Mouse (Mus musculus) kidney, postnatal 25 days (tissue): Measurements from ENCODE around the gene Fads1.
A peak's percentile ranks its signal among the peaks of the same experiment; 100 is the strongest.

Experiments
- DNase-seq, 2 experiments: peaks; one replicate each; pipeline ENCODE4 v3.0.0; 2021; ENCODE audit warnings: mixed read lengths in 2 of 2

Gene Fads1

GRCm38 (mm10) chr19:10213796-10214471 lies 31.2 kb downstream of the Fads1 start:
- no peak for DNase-seq

DNA sequence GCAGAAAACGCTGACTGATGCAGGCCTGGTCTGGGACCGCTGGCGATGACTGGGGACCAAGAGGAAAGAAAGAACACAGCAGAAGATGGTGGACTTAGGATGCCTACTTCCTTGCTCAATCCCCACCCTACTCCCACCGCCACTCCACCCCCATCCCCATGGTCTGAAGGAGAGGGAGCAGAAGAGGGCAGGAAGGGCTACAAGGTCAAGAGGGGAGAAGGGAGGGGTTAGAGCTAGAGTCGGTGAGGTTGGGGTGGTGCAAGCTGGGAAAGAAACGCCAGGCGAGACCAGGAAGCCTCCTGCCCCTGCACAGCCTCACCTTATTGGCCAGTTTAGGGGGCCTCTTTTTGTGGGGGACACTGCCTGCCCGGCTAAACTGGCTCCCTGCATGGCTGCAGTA lies 33.4 kb downstream of the Fads1 start:
- no peak for DNase-seq

DNA sequence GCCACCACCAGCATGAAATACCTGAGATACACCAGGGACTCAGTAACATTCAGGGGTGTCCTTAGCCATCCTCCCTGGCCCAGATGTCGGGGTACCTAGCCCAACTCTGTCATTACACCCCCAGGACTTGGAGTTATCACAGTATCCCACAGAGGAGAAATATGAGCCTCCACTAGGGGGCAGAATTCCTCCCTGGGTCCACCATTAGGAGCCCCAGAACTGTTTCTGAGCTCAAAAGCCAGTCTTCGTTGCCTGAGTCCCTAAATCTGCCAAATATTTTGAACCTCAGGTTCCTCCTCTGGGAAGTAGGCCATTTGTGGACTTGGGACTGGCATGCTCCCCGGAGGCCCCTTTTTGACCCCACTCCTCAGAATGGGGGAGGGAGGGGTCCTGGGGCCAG lies 36.4 kb downstream of the Fads1 start:
- peak in 1 of 2 experiments; percentile 77 for DNase-seq

DNA sequence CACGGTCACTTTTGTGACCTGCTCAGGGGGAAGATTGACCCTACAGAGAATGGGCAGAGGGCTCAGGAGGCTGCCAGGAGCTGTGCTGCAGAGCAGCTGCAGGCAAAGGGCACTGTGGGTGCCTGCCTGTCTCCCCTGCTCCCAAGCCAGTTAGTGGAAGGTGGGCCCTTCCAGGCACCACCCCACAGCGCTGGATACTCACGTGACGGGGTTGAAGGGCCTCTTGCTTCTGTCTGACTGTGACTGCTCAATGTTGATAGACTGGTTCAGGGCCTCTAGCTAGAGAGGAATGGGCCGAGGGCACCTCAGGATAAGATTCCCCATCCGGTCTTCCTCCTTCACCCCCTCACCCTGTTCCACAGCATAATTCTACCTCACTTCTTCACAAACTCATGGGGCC lies 36.9 kb downstream of the Fads1 start:
- no peak for DNase-seq

DNA sequence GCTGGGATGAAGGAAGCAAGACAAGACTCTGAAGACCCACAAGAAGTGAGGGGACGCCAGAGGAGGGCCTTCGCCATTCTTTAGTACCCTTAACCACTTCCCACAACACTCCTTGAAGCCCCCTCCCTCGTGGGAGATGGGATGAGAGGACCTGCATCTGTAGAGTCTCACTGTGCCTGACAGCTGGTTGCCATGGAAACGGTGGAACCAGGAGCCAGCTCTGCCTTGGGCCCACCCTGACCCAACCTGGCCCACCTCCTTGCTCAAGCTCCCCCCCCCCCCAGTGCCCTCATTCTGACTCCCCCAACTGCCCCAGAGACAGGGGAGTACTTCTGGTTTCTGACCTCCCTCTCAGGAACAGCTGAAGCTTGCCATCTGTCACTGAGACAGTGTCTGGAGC lies 38.9 kb downstream of the Fads1 start:
- no peak for DNase-seq

- DNase-seq = no peak
These were observed 40.0 kb downstream of the Fads1 start for GRCm38 (mm10) chr19:10222656-10223055.

DNA sequence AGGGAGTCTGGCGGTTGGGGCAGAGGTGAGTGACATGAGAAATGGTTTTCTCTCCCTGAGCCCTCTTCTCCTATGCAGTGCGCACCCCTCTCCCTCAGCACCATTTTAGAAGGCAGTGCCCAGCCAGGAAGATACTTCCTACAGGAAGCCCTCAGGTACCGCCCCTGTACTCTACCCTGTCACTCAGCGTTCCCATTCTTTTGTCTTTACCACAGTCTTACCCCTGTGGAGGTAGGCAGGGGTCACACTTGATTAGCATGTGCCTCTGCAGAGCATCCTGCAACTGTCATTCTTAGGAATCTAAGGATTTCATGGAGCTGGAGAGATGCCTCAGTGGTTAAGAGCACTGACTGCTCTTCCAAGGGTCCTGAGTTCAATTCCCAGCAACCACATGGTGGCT lies 40.9 kb downstream of the Fads1 start:
- DNase-seq = no peak

GRCm38 (mm10) chr19:10224637-10225453 lies 42.2 kb downstream of the Fads1 start:
- no peak for DNase-seq

- peak; percentile 64 to 74 for DNase-seq
These were observed 43.1 kb downstream of the Fads1 start for GRCm38 (mm10) chr19:10225767-10226166.

GRCm38 (mm10) chr19:10231016-10231415 lies 48.3 kb downstream of the Fads1 start:
- peak; percentile 57 to 67 for DNase-seq

DNA sequence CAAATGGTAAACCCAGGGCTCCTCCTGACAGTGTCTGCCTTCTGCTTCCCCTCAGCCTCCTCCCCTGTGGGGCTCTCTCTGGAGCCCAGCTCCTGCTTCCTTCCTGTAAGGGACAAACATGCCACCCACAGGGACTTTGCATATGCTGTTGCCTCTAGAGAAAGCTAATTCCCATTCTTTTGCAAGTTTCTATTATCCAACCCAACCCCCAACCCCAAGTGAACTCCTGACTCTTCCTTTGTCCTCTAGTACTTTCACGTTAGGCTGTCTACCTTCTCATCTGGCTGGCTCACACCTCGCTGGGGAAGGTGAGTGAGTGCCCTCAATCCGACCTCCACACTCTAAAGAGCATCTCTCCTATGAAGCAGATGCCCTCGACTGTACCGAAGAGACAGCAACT lies 49.2 kb downstream of the Fads1 start:
- no peak for DNase-seq

- no peak for DNase-seq
These were observed 49.8 kb downstream of the Fads1 start for GRCm38 (mm10) chr19:10232327-10233017.

- peak; percentile 71 to 83 for DNase-seq
These were observed 53.3 kb downstream of the Fads1 start for GRCm38 (mm10) chr19:10235784-10236565.

DNA sequence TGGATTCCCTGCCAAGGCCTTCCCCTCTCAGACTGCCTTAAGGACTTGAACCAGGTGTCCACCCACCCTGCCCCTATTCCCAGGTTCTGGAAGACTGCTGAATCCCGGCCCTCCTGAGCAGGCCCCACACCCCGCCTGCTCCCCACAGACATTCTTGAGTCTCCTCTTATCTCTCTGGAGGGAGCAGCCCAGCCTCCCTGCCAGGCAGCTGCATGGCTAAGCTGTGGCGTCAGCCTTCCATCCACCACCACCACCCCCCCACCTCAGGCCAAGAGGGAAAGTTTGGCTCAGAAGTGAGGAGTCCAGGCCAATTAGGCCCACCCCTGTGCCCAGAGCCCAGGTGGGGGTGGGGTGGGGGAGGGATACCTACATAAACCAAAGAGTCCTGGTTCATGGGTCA lies 55.8 kb downstream of the Fads1 start:
- DNase-seq = no peak

GRCm38 (mm10) chr19:10239419-10239818 lies 56.7 kb downstream of the Fads1 start:
- DNase-seq = no peak

- DNase-seq = no peak
These were observed 57.4 kb downstream of the Fads1 start for GRCm38 (mm10) chr19:10239975-10240653.

DNA sequence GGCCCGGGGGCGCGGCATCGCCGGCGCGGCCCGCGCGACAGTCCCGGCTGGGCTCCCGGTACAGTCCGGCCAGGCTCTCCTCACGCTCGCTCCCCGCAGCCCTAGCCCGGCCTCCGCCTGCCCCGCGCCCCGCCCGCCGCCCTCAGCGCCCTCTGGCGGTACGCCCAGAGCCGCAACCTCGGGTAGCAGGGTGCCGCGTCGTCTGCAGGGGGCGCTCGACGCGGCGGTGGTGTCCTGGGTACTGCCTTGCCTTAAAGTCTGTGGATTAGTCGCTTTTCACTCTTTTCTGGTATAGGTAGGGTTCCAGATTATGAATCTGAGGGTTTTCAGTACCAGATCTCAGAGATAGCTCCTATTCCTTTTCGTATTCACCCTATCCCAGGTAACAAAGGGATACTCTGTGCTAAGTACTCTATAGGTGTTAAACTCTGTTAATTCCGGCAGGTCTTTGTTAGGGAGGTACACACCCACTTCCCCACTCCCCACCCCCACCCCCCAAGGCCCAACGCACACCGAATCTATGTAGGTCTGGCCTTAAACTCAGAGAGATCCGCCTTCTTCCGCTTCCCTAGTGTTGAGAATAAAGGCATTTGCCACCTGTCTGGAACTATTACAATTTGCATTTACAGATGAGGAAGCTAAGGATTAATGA lies 58.1 kb downstream of the Fads1 start, which contains the start of gene Myrf:
TSS of gene Myrf (minus strand) at position 95 of the 652 bp plus-strand sequence.
- peak; percentile 77 to 84 for DNase-seq

DNA sequence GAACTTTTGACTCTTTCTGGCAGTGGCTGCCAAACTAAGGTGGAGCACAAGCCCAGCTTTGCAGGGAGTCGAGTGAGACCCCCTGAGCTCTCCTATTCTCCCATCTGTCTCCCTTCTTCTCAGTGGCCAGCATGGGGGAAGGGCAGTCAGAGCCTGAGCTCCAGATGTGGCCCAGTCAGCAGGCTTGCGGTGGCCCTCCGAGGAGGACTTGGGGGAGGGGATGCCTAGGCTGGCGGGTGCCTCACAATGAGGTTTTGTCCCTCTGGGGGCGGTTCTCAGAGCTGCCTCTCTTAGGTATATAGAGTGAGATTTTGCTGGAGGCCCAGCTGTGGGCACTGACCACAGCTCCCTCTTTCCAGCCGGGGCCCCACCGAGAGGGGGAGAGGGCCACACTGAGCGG lies 60.2 kb downstream of the Fads1 start:
- no peak for DNase-seq

DNA sequence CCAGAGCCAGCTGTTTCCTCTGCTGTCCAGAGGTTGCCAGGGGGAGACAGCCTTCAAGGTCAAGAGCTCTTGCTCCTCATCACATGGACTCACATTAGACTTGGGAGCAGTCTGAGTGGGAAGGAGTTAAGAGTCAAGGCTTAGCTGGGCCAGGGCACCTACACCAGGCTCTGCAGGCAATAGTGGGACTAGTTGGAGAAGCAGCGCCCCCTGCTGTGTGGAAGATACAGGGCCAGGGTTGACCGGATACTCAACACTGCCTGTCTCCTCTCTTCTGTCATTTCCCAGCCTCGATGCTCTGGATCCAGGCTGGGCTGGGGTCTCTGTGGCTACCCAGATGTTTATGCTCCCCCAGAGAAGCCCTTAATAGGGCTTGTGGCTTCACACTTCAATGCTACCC lies 61.5 kb downstream of the Fads1 start:
- DNase-seq = peak; percentile 75 to 81
